Mouse (Mus musculus) olfactory bulb, adult 2 months (tissue): ENCODE measurements around the gene Atp6v1g3.

Experiments
- CTCF ChIP-seq: fragments of 200-500 bp; IDR thresholded peaks from 2 replicates; pipeline ENCODE4 v1.5.1; 2012; ENCODE audit warnings: low read depth, mild to moderate bottlenecking, low read length, moderate library complexity; ENCODE audit not compliant: insufficient read depth
- POLR2A ChIP-seq: fragments of 200-500 bp; IDR thresholded peaks from 2 replicates; pipeline ENCODE4 v1.6.1; 2012; ENCODE audit warnings: mild to moderate bottlenecking, low read depth, low read length, moderate library complexity; ENCODE audit not compliant: insufficient read depth

DNA sequence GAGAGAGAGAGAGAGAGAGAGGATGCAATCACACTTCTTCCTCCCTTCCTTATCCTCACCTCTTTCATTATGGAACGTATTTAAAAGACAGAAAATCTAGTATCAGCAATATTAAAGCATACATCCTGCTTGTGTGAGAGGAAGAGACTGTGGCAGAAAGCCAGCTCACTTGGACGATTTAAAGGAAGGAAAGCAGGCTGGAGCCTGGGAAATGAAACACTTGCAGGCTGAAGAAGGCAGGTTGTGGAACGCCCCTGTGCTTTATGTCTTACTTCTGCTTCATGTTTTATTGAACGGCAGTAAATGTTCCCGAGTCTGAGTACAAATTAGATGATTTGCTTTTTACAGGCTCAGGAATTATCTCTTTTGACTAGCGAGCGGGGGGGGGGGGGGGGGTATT, 29.1 kb upstream of the Atp6v1g3 start:
- TF ChIP-seq CTCF (no peak), POLR2A (no peak)
